ENCODE assay signal across 13 mouse cellular contexts in the genomic region with DNA sequence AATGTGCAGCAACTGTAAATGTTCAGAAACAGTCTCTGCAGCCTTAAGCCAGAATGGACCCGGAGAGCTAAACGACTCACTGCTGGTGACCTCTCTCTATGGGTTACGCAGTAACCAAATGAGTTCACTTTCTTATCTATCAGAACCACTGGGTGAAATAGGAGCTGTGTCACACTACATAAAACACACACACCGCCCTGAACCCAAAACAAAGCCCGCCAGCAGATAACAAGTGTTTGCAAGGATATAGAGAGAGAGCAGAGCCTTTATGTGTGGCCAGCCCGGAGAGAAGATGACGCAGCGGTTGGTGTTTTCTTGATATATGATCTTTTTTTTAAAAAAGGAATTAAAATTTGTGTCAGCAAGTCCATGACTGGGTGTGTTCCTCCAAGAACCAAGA.
DNase-seq lines count a peak whose midpoint lies in the region; ATAC-seq and TF ChIP-seq lines count a peak whose summit lies in the region.
"Had no signal": no experiment of that assay in that cellular context is flagged by ENCODE, and none has a peak within 500 bp of the region (broad histone marks: within the 10 kb centered on the region; RNA-seq: fewer than 3 reads in every experiment).

No protein-coding gene starts in this region.

- intact Hi-C loops in left cerebral cortex, postnatal 36 days (cut with DNase I), result no loop called here

- H3K4me2 ChIP-seq in lung, embryonic 14.5 days, result no peak overlapping the region
- peak overlapping the region; percentile 23; the same call in 1 of the 2 replicates for H3K4me2 ChIP-seq in liver, embryonic 12.5 days
- H3K4me2 ChIP-seq: embryonic facial prominence, embryonic 15.5 days; lung, embryonic 15.5 days had no signal

- no peak for TF ChIP-seq CTCF in lung, embryonic 14.5 days (IDR thresholded peaks at IDR 0.05; ENCODE audit: low read depth)

- peak overlapping the region; percentile 50; the same call in 1 of the 2 replicates for H3K27ac ChIP-seq in heart, embryonic 10.5 days
- no peak overlapping the region for H3K27ac ChIP-seq in lung, embryonic 14.5 days (ENCODE audit: low read depth)
- H3K27ac ChIP-seq in liver, embryonic 12.5 days, result no peak overlapping the region
- H3K27ac ChIP-seq: embryonic facial prominence, embryonic 15.5 days; lung, embryonic 15.5 days had no signal

- no peaks in the 10 kb centered on the region for H3K9me3 ChIP-seq in heart, embryonic 10.5 days
- no peaks in the 10 kb centered on the region for H3K9me3 ChIP-seq in lung, embryonic 14.5 days (ENCODE audit: low read depth, low read length)
- H3K9me3 ChIP-seq in liver, embryonic 12.5 days (replicated peaks), result no peaks in the 10 kb centered on the region
- H3K9me3 ChIP-seq: embryonic facial prominence, embryonic 15.5 days; lung, embryonic 15.5 days had no signal

- no peak overlapping the region for H3K9ac ChIP-seq in lung, embryonic 14.5 days
- no peak overlapping the region for H3K9ac ChIP-seq in liver, embryonic 12.5 days
- H3K9ac ChIP-seq: embryonic facial prominence, embryonic 15.5 days; lung, embryonic 15.5 days had no signal

- ATAC-seq in lung, embryonic 14.5 days (ENCODE audit: insufficient read depth), result no peak; the same call in 1 of the 2 replicates
- peak; percentile 90 for ATAC-seq in liver, embryonic 12.5 days
- ATAC-seq: midbrain, embryonic 16.5 days had no signal

- no peak overlapping the region for H3K4me3 ChIP-seq in heart, embryonic 10.5 days
- H3K4me3 ChIP-seq in lung, embryonic 14.5 days (ENCODE audit: low read depth, low read length), result no peak overlapping the region
- H3K4me3 ChIP-seq in liver, embryonic 12.5 days, result no peak overlapping the region
- H3K4me3 ChIP-seq: embryonic facial prominence, embryonic 15.5 days; lung, embryonic 15.5 days had no signal

- peaks cover 32% of the 10 kb centered on the region for H3K4me1 ChIP-seq in heart, embryonic 10.5 days
- H3K4me1 ChIP-seq in lung, embryonic 14.5 days (ENCODE audit: insufficient read depth), result no peaks in the 10 kb centered on the region
- H3K4me1 ChIP-seq in liver, embryonic 12.5 days, result peaks cover 11% of the 10 kb centered on the region

- WGBS in heart, embryonic 10.5 days, result 41% methylated on average over 8 of the region's 8 CpGs
- WGBS in lung, embryonic 14.5 days, result 41% methylated on average over 8 of the region's 8 CpGs
- 23% methylated on average over 8 of the region's 8 CpGs for WGBS in liver, embryonic 12.5 days (ENCODE audit: insufficient replicate concordance)

- DNase-seq in heart, embryonic 10.5 days (ENCODE audit: low spot score), result peak; percentile 92
- no peak for DNase-seq in heart, adult 8-10 months (ENCODE audit: low spot score)
- DNase-seq in lung, embryonic 14.5 days, result peak; percentile 25
- DNase-seq in lung, adult 18-20 months, result no peak
- no peak for DNase-seq in embryo, embryonic 11 days
- no peak for DNase-seq in urinary bladder, adult 2 months (ENCODE audit: low spot score)
- DNase-seq in left cerebral cortex, postnatal 36 days (ENCODE audit: low spot score in 2 of 2), result no peak
- DNase-seq: adrenal gland, postnatal 14 days; thymus, postnatal 36 days had no signal

- no peaks in the 10 kb centered on the region for H3K27me3 ChIP-seq in heart, embryonic 10.5 days (ENCODE audit: insufficient read depth, poor library complexity, severe bottlenecking)
- H3K27me3 ChIP-seq in lung, embryonic 14.5 days (ENCODE audit: insufficient read depth, low read length), result no peaks in the 10 kb centered on the region
- peaks cover 4% of the 10 kb centered on the region; the same call in 1 of the 2 replicates for H3K27me3 ChIP-seq in liver, embryonic 12.5 days (replicated peaks)
- H3K27me3 ChIP-seq: embryonic facial prominence, embryonic 15.5 days; lung, embryonic 15.5 days had no signal

- no peaks in the 10 kb centered on the region for H3K36me3 ChIP-seq in heart, embryonic 10.5 days
- no peaks in the 10 kb centered on the region for H3K36me3 ChIP-seq in lung, embryonic 14.5 days (ENCODE audit: insufficient read depth)
- no peaks in the 10 kb centered on the region for H3K36me3 ChIP-seq in liver, embryonic 12.5 days
- H3K36me3 ChIP-seq: embryonic facial prominence, embryonic 15.5 days; lung, embryonic 15.5 days had no signal

Comparison
In these comparisons a context has a peak if more than half of its experiments do, and no peak if none do; other contexts are left out.
1. DNase-seq: peak in heart, embryonic 10.5 days (single experiment) and lung, embryonic 14.5 days (single experiment); none in heart, adult 8-10 months (single experiment), lung, adult 18-20 months (0 of 2), embryo, embryonic 11 days (single experiment), urinary bladder, adult 2 months (single experiment) and left cerebral cortex, postnatal 36 days (0 of 2).